Mouse (Mus musculus): ENCODE results near the gene Stard5. TPM values are rescaled to one million over a fixed set of nuclear protein-coding genes. Genes with fewer than 3 reads are reported as not detected.

The Stard5 gene
- total RNA-seq (2023) = 10 to 100 TPM; 42.8 to 44.1 TPM

DNA sequence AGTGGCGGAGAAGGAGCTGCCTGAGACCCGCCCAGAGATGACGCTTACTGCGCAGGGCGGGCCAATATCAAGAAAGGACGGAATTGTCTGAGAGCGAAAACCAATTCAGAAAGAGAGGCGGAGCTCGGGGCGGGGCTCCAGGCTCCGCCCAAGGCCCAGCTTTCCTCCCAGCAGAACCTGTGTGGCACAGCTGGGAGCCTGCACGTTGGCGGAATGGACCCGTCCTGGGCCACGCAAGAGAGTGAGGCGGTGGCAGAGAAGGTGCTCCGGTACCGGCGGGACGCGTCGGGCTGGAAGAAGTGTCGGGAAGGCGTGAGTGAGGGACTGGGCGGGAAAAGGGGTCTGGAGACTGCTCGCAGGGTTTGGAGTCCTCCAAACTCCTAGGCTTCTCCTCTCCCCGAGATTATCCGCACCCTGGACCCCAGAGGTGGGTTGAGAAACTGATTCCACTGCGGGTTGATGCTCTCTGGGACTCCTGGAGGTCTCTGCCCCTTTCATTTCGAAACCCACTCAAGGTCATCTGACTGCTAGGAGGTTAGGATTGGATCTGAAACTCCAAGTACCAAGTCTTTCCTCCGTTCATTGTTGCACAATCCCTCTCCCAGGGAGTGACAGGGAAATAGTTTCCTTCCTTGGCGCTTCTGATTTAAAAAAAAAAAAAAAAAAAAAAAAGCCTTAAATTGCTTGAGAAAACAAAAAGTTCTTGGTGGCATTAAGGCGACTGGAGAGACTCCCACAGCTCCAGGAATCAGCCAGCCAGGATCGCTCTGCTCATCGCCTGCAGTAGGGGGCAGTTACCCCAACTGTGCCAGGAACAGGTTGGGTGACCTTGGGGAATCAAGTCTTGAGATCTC lies at the start of gene Stard5:
Stard5 (plus strand) TSS at position 132 of the 854 bp plus-strand sequence.

DNA sequence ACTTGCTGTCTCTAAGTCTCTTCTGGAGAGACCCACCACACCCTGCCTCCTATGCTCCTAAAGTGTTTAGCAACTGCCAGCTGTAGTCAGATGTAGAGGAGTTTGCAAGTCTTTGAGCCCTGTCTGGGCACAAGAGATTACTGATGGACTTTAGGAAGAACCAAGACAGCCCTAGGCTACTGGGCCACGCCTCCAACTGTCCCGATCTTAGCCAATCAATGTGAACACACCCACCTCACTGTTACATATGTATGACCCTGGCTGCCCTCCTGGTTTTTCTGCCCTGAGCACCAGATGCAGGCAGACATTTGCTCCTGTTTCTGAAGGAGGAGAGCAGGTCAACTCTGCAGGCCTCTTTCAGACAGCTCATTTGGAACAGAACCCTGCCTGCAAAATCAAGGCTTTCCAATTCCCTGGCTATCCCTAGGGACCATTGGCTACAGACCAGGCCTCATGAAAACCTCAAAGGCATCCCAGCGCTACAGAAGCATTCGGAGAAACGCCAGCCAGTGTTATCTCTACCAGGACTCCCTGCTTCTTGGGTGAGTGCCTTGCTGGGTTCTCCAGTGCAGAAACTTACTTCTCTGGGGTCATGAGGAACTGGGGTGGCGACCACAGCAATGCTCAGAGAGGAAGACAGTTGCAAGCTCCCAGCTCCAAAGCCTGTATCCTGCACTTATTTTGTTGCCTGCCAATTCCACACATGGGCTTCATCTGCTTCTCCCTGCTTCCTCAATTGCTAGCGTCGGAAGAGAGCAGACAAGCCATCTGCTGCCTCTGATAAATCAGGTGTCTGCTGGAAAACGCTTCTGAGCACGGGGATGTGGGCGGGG lies 46.9 kb upstream of the Stard5 start, which contains the start of gene Tmc3:
Tmc3 (plus strand) TSS at position 289 of the 833 bp plus-strand sequence.

Other genes starting within 250 kb of the Stard5 start
- not detected for gene Tmc3, start 47.0 kb upstream of the Stard5 start, total RNA-seq (2023)
- 100 to 1,000 TPM; 236 to 269 TPM for gene Il16, start 113.8 kb downstream of the Stard5 start, total RNA-seq (2023)
- gene Cfap161, start 162.9 kb downstream of the Stard5 start, total RNA-seq (2023) = not detected

Measured in B cell, adult 67 days (primary cell).